Mouse (Mus musculus): ENCODE results near the gene Son.

Son gene

DNA sequence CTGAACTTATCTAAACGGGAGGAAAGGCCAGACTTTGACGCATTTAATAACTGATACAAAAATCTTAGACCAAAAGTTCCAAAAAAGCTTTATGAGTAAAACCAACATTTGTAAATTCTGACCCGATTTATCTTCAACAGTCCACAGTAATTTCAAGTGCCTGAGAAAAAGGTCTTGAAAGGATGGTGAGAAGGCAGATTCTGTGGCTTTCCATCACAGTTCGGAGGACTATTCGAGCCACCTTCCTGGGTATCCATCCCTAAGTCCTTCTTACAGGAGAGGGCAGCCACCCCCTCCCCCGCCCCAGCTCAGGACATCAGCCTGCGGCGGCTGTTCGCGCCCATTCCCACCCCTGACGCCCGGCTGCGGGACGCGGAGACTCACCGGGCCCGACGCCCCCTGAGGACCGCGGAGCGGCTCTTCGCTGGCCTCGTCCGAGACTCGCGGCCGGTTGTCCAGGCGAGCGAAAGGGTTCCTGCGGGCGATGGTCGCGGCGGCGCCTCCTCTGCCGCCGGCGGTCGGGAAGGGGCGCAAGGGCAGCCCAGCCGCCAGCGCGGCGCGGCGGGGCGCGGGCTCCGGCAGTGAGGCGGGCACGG, 40.8 kb downstream of the Son start:
- no peak for DNase-seq (ENCODE audit: low read depth, low spot score)

DNA sequence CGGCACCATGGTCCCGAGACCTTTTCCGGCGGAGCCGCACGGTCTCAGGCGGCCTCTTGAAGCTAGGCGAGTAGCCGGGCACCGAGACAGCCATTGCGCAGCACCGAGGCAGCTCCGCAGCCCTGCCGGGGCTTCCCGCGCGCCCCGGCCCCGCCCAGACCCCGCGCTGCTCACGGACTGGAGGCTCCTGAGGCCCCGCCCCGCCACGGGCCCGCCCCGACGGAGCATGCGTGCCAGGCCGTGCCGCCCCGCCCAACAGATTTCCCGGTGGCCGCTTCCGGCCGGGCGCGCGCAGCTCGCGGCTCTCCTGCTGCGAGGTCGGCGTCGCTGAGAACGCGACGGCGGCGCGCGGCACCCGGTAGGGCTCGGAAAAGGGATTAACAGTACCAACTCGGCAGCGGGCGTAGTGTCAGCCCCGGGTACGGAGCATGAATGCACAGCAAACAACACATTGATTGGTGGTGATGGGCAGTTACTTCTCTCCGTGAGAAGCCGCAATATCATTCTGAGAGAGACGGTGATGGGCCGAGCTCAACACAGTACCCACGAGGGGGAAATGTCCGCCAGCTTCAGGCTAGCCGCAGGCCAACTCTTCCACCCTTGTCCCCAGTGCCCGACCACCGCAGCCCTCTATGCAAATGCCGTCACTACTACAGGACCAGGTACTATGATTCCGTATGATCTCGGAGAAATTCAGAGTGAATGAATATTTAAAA, 41.5 kb downstream of the Son start, which contains the start of gene Donson:
Donson (minus strand) TSS at position 152 of the 716 bp plus-strand sequence.
- peak; percentile 68 for DNase-seq (ENCODE audit: low read depth, low spot score)

DNA sequence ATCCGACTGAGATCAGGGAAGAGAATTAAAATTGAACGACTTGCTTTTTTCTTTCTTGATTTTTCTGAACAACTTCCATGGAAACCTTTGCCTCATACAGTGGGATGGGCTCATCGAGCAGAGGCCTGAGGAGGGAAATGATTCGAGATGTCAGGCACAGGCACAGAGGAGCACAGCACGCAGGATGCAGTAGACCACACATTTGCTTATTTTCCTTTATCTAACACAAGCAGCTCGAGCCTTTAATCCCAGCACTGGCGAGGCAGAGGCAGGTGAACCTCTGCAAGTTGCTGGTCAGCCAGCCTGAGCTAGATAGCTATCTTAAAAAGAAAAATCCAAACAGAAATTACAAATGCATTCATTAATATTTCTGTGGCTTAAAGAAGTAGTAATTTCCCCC, 42.5 kb downstream of the Son start:
- DNase-seq (ENCODE audit: low read depth, low spot score), result no peak

DNA sequence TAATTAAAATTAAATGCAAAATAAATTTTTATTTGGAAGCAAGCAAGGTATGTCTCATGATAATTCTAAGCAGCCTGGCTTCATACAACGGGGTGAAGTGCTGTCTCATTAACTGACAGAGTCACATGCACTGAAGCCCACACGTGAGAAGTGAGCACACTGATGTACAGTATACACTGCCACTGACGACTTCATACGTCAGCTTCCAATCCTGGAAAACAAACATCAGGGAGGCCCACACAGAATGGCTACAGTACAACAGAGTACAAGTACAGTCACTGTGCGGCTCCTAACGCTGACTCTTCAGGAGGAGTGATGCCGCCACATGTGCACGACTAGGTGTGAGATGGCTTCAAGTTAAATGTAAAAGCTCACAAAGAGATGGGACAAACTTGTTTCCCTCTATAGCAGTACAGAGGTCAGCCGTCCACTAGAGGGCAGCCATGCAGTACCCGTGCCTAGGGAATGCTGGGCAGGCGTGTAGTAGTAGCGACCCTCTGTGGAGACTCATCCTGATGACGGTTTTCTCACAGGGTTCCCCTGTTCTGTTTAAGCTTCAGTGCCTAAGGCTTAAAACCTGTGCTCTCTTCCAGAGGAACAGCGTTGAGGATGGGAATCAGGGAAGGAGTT, 47.3 kb downstream of the Son start:
- DNase-seq (ENCODE audit: low read depth, low spot score), result no peak

- DNase-seq (ENCODE audit: low read depth, low spot score), result no peak
These were observed 47.9 kb downstream of the Son start for GRCm38 (mm10) chr16:91695108-91695755.

GRCm38 (mm10) chr16:91698995-91699394, 51.7 kb downstream of the Son start:
- no peak for DNase-seq (ENCODE audit: low read depth, low spot score)

DNA sequence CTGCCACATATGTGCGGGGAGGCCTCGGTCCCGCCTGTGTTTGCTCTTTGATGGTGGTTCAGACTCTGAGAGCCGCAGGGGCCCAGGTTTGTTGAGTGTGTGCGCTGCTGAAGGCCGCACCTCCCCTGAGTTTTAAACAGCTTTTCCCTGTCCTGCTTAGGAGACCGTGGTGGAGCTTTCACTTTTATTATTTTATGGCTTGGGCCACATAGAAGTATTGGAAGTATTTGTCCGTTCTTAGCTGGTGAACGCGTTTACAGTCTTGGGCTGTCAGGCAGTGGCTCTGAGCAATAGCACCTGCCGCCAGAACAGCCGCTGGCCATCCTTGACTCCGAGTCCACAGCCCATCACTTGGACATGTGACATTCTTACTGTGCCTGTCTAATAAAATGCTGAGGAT, 54.6 kb downstream of the Son start:
- DNase-seq (ENCODE audit: low read depth, low spot score), result no peak

GRCm38 (mm10) chr16:91702771-91703188, 55.5 kb downstream of the Son start:
- DNase-seq (ENCODE audit: low read depth, low spot score), result no peak

- no peak for DNase-seq (ENCODE audit: low read depth, low spot score)
These were observed 57.5 kb downstream of the Son start for GRCm38 (mm10) chr16:91704603-91705340.

GRCm38 (mm10) chr16:91710241-91710640, 62.9 kb downstream of the Son start:
- no peak for DNase-seq (ENCODE audit: low read depth, low spot score)

- no peak for DNase-seq (ENCODE audit: low read depth, low spot score)
These were observed 69.6 kb downstream of the Son start for GRCm38 (mm10) chr16:91716927-91717349.

- no peak for DNase-seq (ENCODE audit: low read depth, low spot score)
These were observed 70.1 kb downstream of the Son start for GRCm38 (mm10) chr16:91717399-91717798.

DNA sequence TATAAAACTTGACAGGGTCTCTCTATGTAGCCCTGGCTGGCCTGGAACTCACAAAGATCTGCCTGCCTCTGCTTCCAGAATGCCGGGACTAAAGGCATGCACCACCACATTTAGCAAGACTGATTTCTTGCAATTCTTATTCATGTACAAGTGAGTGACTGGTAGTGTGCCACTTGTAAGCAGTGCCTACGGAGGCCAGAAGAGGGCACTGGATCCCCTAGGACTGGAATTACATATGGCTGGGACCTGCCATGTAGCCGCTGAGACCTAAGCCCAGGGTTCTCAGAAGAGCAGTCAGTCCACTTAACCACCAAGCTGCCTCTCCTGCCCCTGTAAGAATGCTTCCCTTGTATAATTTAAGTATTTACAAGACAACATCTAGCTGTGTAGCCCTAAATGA, 76.9 kb downstream of the Son start:
- DNase-seq (ENCODE audit: low read depth, low spot score), result peak; percentile 33

- no peak for DNase-seq (ENCODE audit: low read depth, low spot score)
These were observed 80.1 kb downstream of the Son start for GRCm38 (mm10) chr16:91727433-91727832.

GRCm38 (mm10) chr16:91728123-91729065, 81.1 kb downstream of the Son start, which contains the start of gene Cryzl1:
Gene Cryzl1 (minus strand): TSS chr16:91728975.
- peak; percentile 96 for DNase-seq (ENCODE audit: low read depth, low spot score)

All from WW6 (cell line).